ENCODE assay signal across 8 mouse cellular contexts in genomic region chr8:22185431-22186397, GRCm38 (mm10). TPM values are rescaled to one million over a fixed set of nuclear protein-coding genes. Genes with fewer than 3 reads are reported as not detected.
DNase-seq lines count a peak whose midpoint lies in the region; ATAC-seq lines count a peak whose summit lies in the region.

Gene Ckap2 (minus strand): TSS chr8:22185819.

- peak within 1 kb of the TSS; percentile 68 for H3K4me2 ChIP-seq in heart, embryonic 13.5 days
- H3K4me2 ChIP-seq in liver, embryonic 12.5 days, result peak within 1 kb of the TSS; percentile 85
- peak within 1 kb of the TSS; percentile 75 for H3K4me2 ChIP-seq in stomach, embryonic 15.5 days

- peak within 1 kb of the TSS; percentile 66 for H3K4me3 ChIP-seq in brown adipose tissue, adult 24 weeks (ENCODE audit: insufficient read depth, low read depth, low read length)
- H3K4me3 ChIP-seq in heart, embryonic 13.5 days, result peak within 1 kb of the TSS; percentile 71
- H3K4me3 ChIP-seq in liver, embryonic 12.5 days, result peak within 1 kb of the TSS; percentile 84
- peak within 1 kb of the TSS; percentile 71 for H3K4me3 ChIP-seq in stomach, embryonic 15.5 days (replicated peaks)

- peak; percentile 91 for ATAC-seq in heart, embryonic 13.5 days (ENCODE audit: extremely low read depth, insufficient number of reproducible peaks, low FRiP score, low TSS enrichment)
- peak; percentile 94 for ATAC-seq in liver, embryonic 12.5 days
- ATAC-seq in stomach, embryonic 15.5 days (ENCODE audit: insufficient read depth, low FRiP score, low read depth), result peak; percentile 97

- no peaks in the 10 kb centered on the region for H3K27me3 ChIP-seq in heart, embryonic 13.5 days (replicated peaks)
- H3K27me3 ChIP-seq in liver, embryonic 12.5 days (replicated peaks), result peaks cover 6% of the 10 kb centered on the region
- H3K27me3 ChIP-seq in stomach, embryonic 15.5 days (replicated peaks), result no peaks in the 10 kb centered on the region

- WGBS in heart, embryonic 13.5 days, result 2% methylated on average over 63 of the region's 63 CpGs
- WGBS in liver, embryonic 12.5 days (ENCODE audit: insufficient replicate concordance), result 2% methylated on average over 63 of the region's 63 CpGs
- 2% methylated on average over 63 of the region's 63 CpGs for WGBS in stomach, embryonic 15.5 days

- no peaks in the 10 kb centered on the region for H3K9me3 ChIP-seq in heart, embryonic 13.5 days
- no peaks in the 10 kb centered on the region for H3K9me3 ChIP-seq in liver, embryonic 12.5 days (replicated peaks)
- H3K9me3 ChIP-seq in stomach, embryonic 15.5 days, result no peaks in the 10 kb centered on the region

- H3K4me1 ChIP-seq in brown adipose tissue, adult 24 weeks (ENCODE audit: control insufficient read depth, insufficient read depth, insufficient read length, low read length), result no peaks in the 10 kb centered on the region; the same call in 1 of the 2 replicates
- H3K4me1 ChIP-seq in heart, embryonic 13.5 days, result peaks cover 12% of the 10 kb centered on the region
- H3K4me1 ChIP-seq in liver, embryonic 12.5 days, result peaks cover 23% of the 10 kb centered on the region
- H3K4me1 ChIP-seq in stomach, embryonic 15.5 days, result peaks cover 18% of the 10 kb centered on the region

- H3K36me3 ChIP-seq in heart, embryonic 13.5 days, result no peaks in the 10 kb centered on the region
- H3K36me3 ChIP-seq in liver, embryonic 12.5 days, result no peaks in the 10 kb centered on the region
- H3K36me3 ChIP-seq in stomach, embryonic 15.5 days, result no peaks in the 10 kb centered on the region

- peak within 1 kb of the TSS; percentile 85 for H3K9ac ChIP-seq in heart, embryonic 13.5 days
- peak within 1 kb of the TSS; percentile 86 for H3K9ac ChIP-seq in liver, embryonic 12.5 days
- H3K9ac ChIP-seq in stomach, embryonic 15.5 days, result peak within 1 kb of the TSS; percentile 62; the same call in 1 of the 2 replicates

- no peak within 1 kb of the TSS for H3K27ac ChIP-seq in brown adipose tissue, adult 24 weeks (replicated peaks; ENCODE audit: low read depth, low read length)
- peak within 1 kb of the TSS; percentile 79 for H3K27ac ChIP-seq in heart, embryonic 13.5 days (replicated peaks)
- peak within 1 kb of the TSS; percentile 94 for H3K27ac ChIP-seq in liver, embryonic 12.5 days
- H3K27ac ChIP-seq in stomach, embryonic 15.5 days, result peak within 1 kb of the TSS; percentile 85

- DNase-seq in CD4-positive, CD25-positive, alpha-beta regulatory T cell, adult 2 months (ENCODE audit: low read depth, low spot score), result peak; percentile 87
- peak; percentile 94 for DNase-seq in fat pad, adult 2 months (ENCODE audit: extremely low read depth, low read depth, low spot score)
- peak; percentile 97 for DNase-seq in kidney, postnatal 10 days
- DNase-seq in natural killer cell, adult 2 months (ENCODE audit: low spot score in 2 of 2), result peak; percentile 69 to 72

RNA-seq across cellular contexts. Expression of gene Ckap2, which starts in this region (rescaled TPM):
- 1.1 TPM in 1 of 2 replicates, not detected in the other for polyA plus RNA-seq in brown adipose tissue, adult 24 weeks (2012; ENCODE audit: insufficient read depth, insufficient read length, missing spikeins)
- polyA plus RNA-seq in heart, embryonic 13.5 days (2015; fragmentation: Nextera tagmentation; extraction: Ambion mirVana), result 31.6 and 33.3 TPM in 2 replicates
- polyA plus RNA-seq in liver, embryonic 12.5 days (2016; fragmentation: Nextera tagmentation; extraction: Ambion mirVana), result 27.3 and 28.4 TPM in 2 replicates
- 42.1 and 50.1 TPM in 2 replicates for polyA plus RNA-seq in stomach, embryonic 15.5 days (2015; fragmentation: Nextera tagmentation; extraction: Ambion mirVana)

Comparison
In these comparisons a context has a peak if more than half of its experiments do, and no peak if none do; other contexts are left out.
1. RNA of gene Ckap2 (polyA plus RNA-seq): 42.1 to 50.1 TPM in stomach, embryonic 15.5 days, 31.6 to 33.3 TPM in heart, embryonic 13.5 days and 27.3 to 28.4 TPM in liver, embryonic 12.5 days; 1.1 TPM in brown adipose tissue, adult 24 weeks; every median in the first group is over 10 times any median in the second.
2. Peak in every context shown above with its lines, with median percentiles within 50 percentile points of each other: DNase-seq, H3K4me3 ChIP-seq, ATAC-seq, H3K4me2 ChIP-seq and H3K9ac ChIP-seq.